Mouse (Mus musculus) left cerebral cortex, postnatal 36 days (tissue): ENCODE measurements around the gene Lurap1. TPM values are rescaled to one million over a fixed set of nuclear protein-coding genes. Genes with fewer than 3 reads are reported as not detected.

ENCODE experiments used
- DNase-seq, 2 experiments: peaks; one replicate each; pipeline ENCODE4 v3.0.0; 2021 to 2022; ENCODE audit warnings: low spot score in 2 of 2, mixed read lengths in 1 of 2
- intact Hi-C: fragments of 180-260 bp; cut with DNase I; formaldehyde crosslinking; loops from one replicate; pipeline ENCODE4 v1.15.1; 2025
- total RNA-seq, 2 experiments: library from RNA; stranded (reverse); gene quantifications; 2 replicates each; pipeline ENCODE4 v1.2.3; 2021

Lurap1 gene
- 10 to 100 TPM; 27.2 to 35.8 TPM for total RNA-seq

DNA sequence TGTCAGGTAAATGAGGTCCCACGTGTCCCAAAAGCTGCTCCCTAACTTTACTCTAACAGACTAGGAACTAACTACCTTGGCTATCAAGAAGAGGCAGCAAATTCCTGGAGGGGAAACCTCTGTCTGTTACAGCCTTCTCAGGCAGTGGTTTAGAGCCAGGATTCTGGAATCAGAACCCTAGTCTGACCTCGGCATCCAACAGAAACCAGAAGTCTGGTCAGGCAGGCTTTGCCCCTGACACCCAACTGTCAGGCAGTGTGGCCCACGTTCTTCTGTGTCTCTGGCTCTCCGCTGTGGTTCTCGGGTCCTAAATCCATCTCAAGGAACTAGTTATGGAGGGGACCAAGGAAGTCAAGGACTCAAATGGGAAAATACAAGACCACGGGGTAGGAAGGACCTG lies at the start of gene Lurap1:
Lurap1 (minus strand) TSS at position 101 of the 400 bp plus-strand sequence.
- DNase-seq = no peak
- intact Hi-C loops = no loop called here

GRCm38 (mm10) chr4:116198422-116198821 lies 47.3 kb upstream of the Lurap1 start:
- intact Hi-C loops = no loop called here
- no peak for DNase-seq

GRCm38 (mm10) chr4:116193583-116194383 lies 42.6 kb upstream of the Lurap1 start:
- no peak for DNase-seq
- intact Hi-C loops = no loop called here

DNA sequence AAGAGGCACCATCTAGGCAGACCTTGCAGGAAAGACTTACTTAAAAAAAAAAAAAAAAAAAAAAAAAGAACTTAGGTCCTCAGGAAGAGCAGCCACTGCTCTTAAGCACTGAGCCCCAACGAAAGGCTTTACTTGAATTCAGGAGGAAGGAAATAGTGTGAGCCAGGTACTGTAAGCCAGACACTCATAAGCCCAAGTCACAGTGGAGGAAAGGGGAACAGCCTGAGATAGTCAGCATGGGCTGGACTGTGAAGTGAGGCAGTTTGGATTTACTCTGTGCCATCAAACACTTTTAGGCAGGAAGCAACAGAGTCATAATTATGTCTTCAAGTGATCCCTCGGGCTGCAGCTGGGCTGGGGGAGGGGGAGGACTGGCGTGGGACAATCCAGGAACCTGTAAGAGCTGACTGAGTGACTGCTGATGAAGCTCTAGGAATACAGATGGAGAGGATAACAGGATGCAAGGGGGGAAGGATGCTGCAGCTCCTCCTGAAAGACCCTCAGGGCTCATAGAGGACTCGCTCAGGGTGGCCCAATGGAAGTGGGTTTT lies 41.2 kb upstream of the Lurap1 start:
- no peak for DNase-seq
- intact Hi-C loops = no loop called here

DNA sequence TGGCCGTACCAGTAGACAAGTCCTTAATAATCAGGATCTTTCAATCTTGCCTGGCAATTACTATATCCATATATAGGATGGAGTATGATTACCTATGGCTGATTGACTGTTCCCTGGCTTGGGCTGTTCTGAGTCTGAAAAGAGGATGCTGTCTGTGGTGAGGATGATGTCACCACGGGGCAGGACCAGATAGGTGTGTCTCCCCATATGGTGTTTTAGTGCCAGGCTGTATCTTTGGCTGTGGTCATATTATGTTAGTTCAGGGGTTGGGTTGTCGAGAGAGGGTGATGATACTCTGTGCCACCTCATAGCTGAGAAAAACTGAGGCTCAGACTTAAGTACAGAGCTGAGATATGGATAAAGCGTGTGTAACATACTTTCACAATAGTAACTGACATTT lies 33.9 kb upstream of the Lurap1 start:
- intact Hi-C loops = no loop called here
- DNase-seq = no peak

- peak in 1 of 2 experiments; percentile 52 for DNase-seq
- intact Hi-C loops = no loop called here
These were observed 31.6 kb upstream of the Lurap1 start for GRCm38 (mm10) chr4:116182745-116183144.

- intact Hi-C loops = no loop called here
- no peak for DNase-seq
These were observed 30.9 kb upstream of the Lurap1 start for GRCm38 (mm10) chr4:116182079-116182478.

- intact Hi-C loops = no loop called here
- DNase-seq = no peak
These were observed 26.0 kb upstream of the Lurap1 start for GRCm38 (mm10) chr4:116177140-116177539.

DNA sequence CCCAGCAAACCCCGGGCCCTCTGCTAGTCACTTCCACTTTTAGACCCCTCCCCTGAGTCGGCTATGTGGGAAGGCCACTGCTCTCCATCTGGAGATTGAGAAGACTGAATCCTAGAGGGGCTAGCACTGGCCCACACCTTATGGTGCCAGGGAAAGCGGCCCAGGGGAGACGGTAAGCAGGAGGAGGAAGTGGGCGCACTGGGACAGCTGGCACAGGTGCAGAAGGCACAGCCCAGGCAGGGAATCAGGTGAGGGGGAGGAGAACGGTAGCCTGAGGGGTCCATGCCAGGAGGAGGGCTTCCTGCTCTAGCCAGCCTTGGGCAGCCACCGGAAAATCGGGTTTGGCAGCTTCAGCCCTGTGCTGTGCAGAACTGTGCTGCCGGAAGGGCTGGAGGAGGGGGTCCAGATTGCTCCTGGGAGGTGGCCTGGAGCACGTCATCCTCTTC lies 25.4 kb upstream of the Lurap1 start:
- DNase-seq = peak; percentile 71 to 86
- intact Hi-C loops = loop anchor here (1.0 kb wide), 1 partner anchor 45 kb away; the partner anchor contains the start of gene Pik3r3

DNA sequence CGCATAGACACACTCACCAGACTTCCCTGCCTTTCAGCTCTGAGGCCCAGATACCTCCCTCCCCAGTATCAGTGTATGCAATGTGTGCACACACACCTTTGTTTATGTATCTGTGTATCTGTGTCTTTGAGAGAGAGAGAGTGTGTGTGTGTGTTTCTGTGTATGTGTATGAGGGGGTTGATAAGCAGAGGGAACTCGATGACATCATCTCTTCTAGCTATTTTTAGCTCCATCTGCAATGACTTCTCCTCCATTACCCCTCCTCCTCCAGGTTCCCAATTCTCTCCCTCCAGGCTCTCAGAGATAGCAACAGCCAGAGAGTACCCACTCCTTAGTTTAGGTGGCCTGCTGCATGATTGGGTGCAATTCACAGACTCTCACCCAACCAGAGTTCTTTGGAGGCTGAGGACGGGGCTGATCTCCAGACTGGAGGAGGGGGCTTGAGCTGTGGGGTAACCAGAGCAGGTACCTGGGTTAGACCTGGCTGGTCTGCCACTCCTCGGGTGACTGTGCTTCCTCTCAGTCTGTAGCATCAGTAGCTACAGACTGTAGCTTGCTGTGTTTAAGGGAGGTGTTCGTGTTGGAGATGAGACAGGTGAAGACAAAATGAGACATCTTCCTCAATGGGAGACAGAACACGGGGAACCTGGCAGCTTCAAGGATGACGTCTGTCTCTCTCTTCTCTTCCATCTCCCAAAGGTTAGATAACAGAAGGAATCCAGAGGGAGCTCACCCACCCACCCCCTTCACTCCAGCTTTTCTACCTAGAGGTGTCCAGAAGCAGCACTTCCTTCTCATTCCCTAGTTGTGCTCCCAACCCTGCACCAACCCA lies 24.8 kb upstream of the Lurap1 start:
- intact Hi-C loops = loop anchor here (1.0 kb wide), 1 partner anchor 45 kb away; the partner anchor contains the start of gene Pik3r3
- peak; percentile 72 to 73 for DNase-seq

DNA sequence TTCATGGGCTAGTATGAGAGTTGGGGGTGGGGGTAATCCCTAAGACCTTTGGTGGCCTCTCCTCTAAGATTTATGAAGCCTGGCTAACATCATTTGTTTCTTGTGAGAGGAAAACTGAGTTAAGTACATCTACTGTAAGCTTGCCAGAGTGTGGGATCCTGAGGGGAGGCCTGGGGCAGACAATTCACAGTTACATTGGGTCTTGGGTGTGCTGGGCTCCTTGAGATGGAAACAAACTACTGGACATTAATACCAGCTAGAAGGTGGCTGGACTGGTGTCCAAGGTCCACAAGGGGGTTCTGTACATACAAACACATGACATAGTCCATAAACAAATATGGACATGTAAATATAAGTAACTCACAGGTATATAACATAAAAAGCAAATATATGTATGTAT lies 24.0 kb upstream of the Lurap1 start:
- intact Hi-C loops = no loop called here
- no peak for DNase-seq

- DNase-seq = no peak
- intact Hi-C loops = no loop called here
These were observed 23.5 kb upstream of the Lurap1 start for GRCm38 (mm10) chr4:116174466-116175116.

GRCm38 (mm10) chr4:116173752-116174151 lies 22.6 kb upstream of the Lurap1 start:
- DNase-seq = no peak
- intact Hi-C loops = no loop called here

DNA sequence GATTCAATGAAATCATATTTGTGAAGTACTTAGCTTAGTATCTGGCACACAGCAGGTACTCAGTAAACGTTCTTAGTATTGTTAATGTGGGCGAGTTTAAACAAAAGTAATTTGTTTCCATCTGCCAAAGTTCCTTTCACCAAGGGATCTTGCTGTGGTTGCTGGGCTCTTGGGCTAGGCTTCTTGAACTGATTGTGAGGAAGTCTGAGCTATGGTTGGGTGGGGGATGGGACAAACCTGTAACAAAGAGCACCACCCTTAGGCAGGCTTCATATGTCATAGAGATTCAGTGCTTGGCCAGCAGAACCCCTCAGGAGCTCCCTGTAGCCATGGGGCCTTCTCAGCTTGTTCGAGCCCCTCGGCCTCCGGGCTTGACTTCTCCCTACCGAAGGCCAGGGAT lies 21.9 kb upstream of the Lurap1 start, which contains the start of the genes 1700042G07Rik and Gm49337:
1700042G07Rik (plus strand) TSS at position 301 of the 400 bp plus-strand sequence.
Gm49337 (plus strand) TSS at position 313 of the 400 bp plus-strand sequence.
- DNase-seq = no peak
- intact Hi-C loops = no loop called here

GRCm38 (mm10) chr4:116169353-116169672 lies 18.2 kb upstream of the Lurap1 start:
- no peak for DNase-seq
- intact Hi-C loops = loop anchor here (2.0 to 10.0 kb wide), 2 partner anchors 113 to 385 kb away; partner anchors contain the start of genes Gpbp1l1 and Tmem69

DNA sequence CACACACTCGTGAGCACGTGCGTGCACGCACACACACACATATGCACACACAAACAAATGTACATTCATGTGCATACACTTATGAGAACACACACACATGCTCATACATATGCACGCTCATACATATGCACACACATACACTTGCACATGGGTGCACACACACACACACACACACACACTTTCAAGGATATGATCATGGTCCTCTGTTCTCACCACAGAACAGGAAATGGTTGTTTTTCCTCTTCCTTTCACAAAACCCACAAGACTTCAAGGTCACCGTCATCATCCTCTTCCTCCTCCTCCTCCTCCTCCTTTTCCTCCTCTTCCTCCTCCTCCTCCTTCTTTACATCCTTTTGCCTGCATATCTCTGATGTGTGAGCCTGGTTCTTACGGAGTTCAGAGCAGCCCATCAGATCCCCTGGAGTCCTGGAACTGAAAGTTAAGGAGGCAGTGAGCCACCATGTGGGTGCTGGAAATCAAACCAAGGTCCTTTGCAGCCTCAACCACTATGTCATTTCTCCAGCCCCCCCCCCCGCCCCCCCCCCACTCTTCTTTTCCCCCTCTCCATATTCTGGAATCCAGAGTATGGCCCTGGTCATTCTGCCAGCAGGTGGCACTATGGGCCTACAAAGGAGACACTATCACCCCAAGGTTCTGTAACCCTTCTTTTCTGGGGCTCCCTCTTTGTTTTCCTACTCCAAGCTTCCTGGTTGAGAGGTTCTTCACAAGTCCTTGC lies 17.6 kb upstream of the Lurap1 start:
- peak; percentile 64 to 69 for DNase-seq
- intact Hi-C loops = loop anchor here (2.0 to 10.0 kb wide), 2 partner anchors 114 to 386 kb away; partner anchors contain the start of genes Gpbp1l1 and Tmem69

DNA sequence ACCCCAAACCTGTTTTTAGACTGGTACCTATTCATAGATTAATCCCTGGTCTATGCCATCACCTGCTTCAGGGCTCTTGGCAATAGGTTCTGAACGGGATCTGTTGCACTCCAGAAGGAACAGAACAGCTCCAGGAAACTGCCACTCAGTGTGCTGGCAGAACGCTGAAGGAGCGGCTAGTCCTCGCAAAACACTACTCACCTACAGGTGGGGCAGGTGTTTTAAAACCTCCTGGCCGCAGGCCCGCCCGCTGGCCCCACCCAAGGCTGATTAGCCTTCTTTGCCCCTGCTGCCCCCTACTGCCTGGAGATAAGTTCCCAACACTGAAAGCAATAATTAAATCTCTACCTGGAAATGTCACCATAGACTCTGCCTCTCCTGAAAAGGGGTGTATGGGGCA lies 16.3 kb upstream of the Lurap1 start, which contains the start of gene Tspan1:
Tspan1 (minus strand) TSS at position 198 of the 400 bp plus-strand sequence.
- intact Hi-C loops = loop anchor here (10.0 kb wide), 1 partner anchor 387 kb away; the partner anchor contains the start of genes Gpbp1l1 and Tmem69
- DNase-seq = no peak

GRCm38 (mm10) chr4:116165708-116166407 lies 14.7 kb upstream of the Lurap1 start:
- intact Hi-C loops = loop anchor here (10.0 kb wide), 1 partner anchor 389 kb away; the partner anchor contains the start of genes Gpbp1l1 and Tmem69
- DNase-seq = no peak
